Mouse (Mus musculus): ENCODE measurements around the gene Mamdc2.

Gene Mamdc2

DNA sequence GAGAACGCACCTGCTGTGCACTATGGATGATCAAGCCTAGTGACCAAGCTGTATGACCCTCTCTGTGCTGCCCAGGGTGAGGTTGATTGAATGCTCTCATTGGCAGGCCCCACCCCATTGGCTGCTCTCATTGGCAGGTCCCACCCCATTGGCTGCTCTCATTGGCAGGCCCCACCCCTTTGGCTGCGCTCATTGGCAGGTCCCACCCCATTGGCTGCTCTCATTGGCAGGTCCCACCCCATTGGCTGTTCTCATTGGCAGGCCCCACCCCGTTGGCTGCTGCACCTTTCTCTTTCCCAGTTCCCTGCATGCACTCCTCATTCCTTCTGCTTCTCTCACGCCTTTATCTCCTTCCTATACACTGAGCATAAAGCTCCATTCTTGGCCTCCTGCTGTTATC is 12.5 kb downstream of the Mamdc2 start:
- DNase-seq (ENCODE audit: low spot score in 2 of 2), result no peak

DNA sequence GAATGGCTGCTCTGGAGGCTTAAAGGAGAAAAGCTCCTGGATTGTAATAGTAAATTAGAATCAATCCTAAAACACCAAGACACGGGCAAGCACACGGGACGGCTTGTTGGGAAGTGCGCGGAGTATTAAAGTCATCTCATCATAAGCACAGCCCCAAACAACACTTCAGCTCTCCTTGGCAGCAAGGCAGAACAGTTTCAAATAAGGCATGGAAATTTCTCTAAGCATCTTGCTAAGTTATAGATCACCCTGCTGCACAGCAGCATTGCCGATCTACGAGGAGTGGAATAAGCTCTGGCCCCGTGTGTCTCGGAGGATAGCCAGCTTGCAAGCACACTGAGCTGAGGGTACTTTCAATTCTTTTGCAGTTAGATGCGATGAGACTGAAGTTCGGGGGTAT is 13.8 kb downstream of the Mamdc2 start:
- no peak for DNase-seq (ENCODE audit: low spot score in 2 of 2)

GRCm38 (mm10) chr19:23417668-23418067 is 30.6 kb downstream of the Mamdc2 start:
- DNase-seq (ENCODE audit: low spot score in 2 of 2), result no peak

GRCm38 (mm10) chr19:23410800-23411199 is 37.4 kb downstream of the Mamdc2 start:
- DNase-seq (ENCODE audit: low spot score in 2 of 2), result no peak

GRCm38 (mm10) chr19:23410328-23410727 is 37.9 kb downstream of the Mamdc2 start:
- no peak for DNase-seq (ENCODE audit: low spot score in 2 of 2)

DNA sequence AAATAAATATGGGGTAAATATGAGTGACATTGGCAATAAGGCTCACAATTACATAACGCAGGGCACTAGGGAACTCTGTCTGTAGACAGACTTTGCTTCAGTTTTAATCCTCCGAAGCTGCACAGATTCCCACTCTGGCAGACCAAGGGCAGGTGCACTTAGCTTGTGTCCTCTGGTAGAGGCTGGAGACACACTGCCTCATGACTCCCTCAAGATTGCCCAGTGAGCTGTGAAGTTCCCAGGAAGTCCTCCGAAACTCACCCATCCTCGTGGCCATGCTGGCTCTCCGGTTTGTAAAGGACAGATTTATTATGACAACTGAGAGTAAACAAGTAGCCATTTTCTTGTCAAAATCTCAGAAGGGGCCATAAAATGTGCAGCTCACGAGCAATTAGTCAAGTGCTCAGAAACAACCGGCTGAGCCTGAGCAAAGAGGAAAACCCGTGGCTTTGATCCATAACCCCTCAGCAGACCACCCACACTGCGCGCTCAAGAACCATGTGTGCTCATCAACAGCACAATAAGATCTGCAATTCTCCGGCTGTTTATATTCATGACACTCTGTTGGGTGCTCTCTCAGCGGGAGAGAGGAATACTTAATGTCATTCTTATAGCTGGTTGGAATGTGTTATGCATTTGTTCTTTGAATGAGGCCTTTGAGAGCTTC is 46.6 kb downstream of the Mamdc2 start:
- no peak for DNase-seq (ENCODE audit: low spot score in 2 of 2)

DNA sequence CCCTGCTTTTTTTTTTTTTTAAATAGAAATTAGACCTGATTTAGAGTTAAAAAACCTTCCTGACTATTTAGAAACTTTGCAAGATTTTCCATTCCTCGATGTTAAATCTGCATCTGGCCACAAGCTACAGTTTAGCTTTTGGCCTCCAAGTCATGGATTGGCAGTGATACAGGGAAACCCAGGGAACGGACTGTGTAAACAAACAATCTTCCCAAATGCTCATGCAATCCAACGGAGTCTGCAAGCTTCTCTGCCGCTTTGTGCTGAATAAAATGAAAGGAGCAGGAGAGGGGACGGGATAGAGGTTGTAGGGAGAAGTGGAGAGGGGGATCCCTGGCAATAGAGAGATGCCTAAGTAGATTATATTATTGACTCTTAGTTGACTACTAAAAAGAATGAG is 47.8 kb downstream of the Mamdc2 start:
- DNase-seq (ENCODE audit: low spot score in 2 of 2), result no peak

DNA sequence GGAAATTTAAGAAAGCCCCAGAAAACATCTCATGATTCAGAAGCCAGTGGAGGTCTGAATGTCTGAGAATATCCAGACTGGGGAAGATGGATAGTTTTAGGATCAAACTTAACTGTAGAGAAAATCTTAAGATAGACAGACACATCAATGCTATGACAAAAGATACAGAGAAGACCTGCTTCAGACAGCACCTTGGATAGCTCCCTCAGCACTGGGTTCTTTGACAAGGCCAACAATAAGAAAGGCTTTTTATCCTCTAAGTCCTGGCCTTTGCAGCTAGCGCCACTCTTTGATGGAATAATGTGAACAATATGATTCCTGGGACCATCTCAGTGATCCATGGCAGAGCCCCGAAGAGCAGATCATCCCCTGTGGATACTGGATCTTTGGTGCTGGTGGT is 52.3 kb downstream of the Mamdc2 start:
- no peak for DNase-seq (ENCODE audit: low spot score in 2 of 2)

- no peak for DNase-seq (ENCODE audit: low spot score in 2 of 2)
Measured at GRCm38 (mm10) chr19:23394597-23394996, 53.6 kb downstream of the Mamdc2 start.

DNA sequence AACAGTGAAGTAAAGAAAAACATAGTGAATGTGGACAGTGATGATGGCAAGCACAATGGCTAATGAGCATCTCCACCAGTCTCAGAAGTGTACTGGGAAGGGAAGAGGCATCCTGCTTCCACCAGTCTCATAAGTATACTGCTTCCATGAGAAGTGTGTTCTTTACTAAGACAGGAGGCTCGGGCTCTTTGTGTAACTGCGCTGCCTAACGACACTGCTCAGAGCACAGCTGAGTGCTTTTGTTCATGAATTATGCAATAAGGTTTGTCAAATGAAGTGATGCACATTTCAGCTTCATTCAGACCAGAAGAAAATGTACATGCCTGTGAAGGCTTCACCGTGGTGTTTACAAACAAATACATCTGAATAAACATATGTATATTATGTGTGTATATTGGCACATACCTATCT is 59.4 kb downstream of the Mamdc2 start:
- DNase-seq (ENCODE audit: low spot score in 2 of 2), result no peak

DNA sequence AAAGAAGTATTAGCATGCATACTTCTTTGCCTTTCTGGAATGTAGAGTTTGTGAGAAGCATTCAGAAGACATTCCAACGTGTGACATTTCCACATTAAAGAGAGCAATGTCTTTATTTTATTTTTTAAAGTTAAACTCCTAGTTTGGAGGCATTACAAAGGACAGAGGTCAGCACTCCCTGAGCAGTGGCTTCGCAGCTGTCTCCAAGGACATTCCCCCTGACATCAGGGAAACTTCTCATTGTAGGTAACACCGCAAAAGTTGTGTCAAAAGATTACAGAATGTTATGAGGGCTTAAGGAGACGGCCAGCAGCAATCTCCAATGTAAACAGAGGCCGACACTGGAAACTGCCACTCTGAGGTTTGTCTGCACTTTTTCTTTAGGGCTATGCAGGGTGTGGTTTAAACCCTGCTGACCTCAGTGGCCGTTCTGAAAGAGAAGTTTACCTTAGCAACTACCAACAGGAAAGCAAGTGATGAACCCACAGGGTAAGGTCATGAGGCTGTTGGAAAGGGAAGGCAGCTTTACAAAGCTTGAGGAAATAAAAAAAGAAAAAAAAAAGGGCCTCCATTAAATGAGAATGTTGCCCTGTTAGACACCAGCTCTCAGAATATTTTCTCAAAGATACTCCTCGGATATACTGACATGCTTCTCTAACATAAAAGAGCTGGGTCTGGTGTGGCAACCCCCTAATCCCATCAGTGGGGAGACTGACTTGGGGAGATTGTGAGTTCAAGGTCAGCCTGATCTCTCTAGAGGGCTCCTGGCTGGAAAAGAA is 60.0 kb downstream of the Mamdc2 start:
- no peak for DNase-seq (ENCODE audit: low spot score in 2 of 2)

DNA sequence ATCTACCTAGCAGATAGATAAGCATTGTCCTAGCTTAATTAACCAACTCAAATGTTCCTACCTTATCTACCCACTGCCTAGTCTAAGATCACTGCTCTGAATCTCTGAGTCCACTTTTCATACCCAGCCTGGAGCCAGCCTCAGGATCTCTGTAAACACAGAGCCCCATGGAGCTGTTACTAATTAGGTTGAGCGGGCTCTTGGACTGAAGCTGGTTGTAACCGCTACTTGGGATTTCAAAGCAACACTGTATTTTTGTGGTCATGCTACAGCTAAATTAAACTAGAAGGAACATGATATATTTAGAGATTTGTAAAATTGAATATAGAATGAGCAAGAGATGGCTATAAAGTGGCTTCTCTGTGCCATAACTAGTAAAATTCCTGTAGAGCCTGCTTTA is 65.8 kb downstream of the Mamdc2 start:
- no peak for DNase-seq (ENCODE audit: low spot score in 2 of 2)

DNA sequence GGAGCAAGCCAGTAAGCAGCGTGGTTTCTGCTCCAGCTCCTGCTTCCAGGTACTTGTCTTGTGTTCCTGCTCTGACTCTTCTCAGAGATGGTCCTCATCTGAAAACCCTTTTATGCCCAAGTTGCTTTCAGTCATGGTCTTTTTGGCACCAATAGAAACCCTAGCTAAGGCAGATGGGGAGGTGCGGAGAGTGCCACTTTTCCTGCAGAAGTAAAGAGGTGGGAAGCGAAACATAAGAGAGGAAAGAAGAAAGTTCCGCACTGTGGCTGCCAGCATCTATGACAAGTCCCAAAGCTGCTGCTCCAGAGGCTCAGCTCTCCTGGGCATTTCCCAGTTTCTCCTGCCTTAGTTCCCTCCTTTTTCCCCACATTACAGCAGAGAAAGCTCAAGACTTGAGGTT is 67.3 kb downstream of the Mamdc2 start:
- no peak for DNase-seq (ENCODE audit: low spot score in 2 of 2)

- no peak for DNase-seq (ENCODE audit: low spot score in 2 of 2)
Measured at GRCm38 (mm10) chr19:23379752-23380504, 68.3 kb downstream of the Mamdc2 start.

DNA sequence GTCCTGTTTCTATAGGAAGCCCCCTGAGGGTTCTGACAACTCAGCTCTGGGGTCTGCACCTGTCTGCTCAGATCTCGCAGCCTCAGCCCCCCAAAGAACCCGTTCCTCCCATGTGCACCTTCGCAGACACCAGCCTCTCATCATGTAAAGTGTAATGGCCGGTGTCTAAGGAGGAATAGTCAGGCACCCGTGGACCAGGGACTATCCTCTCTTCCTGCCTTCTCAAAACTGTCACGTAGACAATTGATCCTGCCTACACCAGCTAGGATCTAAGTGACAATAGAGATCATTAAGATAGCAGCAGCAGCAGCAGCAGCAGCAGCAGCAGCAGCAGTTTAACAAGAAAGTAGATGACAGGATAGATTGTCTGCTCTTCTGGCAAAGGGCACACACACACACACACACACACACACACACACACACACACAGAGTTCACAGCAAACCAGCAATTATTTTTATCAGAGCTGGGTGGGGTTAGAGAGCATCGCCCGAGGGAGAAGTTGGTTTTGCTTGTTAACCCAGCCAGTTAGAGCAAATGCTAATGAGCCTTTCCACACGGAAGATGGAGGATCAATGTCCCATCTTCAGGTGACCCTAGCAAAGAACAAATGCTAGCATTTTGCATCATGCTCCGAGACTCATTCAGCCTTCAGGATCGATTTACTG is 71.6 kb downstream of the Mamdc2 start:
- DNase-seq (ENCODE audit: low spot score in 2 of 2), result no peak

- DNase-seq (ENCODE audit: low spot score in 2 of 2), result no peak
Measured at GRCm38 (mm10) chr19:23374941-23375656, 73.1 kb downstream of the Mamdc2 start.

DNA sequence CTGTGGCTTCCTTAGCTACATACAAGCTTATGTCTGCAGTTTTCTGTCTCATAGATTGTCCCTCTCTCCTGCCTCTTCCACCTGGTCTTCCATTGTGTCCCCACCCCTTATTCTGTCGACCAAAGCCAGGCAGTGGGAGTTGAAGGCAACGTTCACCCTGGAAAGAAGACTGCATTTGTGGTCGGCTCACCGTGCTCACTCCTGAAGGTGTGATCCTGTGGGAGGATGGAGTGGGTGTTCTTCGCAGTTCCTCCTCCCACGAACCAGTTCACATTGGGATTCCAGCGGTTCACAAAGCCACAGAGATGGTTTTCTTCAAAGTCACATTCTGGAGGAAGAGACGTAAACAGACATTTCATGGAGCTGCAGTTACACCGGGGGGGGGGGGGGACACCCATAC is 74.5 kb downstream of the Mamdc2 start:
- DNase-seq (ENCODE audit: low spot score in 2 of 2), result no peak

DNA sequence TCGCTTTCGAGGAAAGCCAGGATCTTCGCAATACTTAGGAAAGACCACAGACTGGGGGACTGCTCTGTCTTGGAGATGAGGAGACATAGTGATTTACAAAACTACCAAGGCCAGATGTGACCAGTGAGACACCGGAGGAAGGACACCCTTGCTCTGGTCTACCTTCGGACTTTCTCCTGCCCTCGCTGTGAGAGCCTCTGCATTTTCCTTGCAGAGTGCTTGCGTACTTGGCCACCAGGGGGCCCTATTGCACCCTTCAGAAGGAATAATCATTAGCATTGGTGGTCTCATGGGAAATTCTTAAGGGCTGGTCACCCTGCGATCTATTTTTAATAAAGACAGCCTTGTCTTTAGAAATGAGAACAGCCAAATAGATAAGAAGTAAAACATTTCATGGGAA is 75.0 kb downstream of the Mamdc2 start:
- peak; percentile 23 to 73 for DNase-seq (ENCODE audit: low spot score in 2 of 2)

- DNase-seq (ENCODE audit: low spot score in 2 of 2), result no peak
Measured at GRCm38 (mm10) chr19:23369275-23369674, 79.0 kb downstream of the Mamdc2 start.

GRCm38 (mm10) chr19:23362006-23362405 is 86.2 kb downstream of the Mamdc2 start:
- DNase-seq (ENCODE audit: low spot score in 2 of 2), result no peak

DNA sequence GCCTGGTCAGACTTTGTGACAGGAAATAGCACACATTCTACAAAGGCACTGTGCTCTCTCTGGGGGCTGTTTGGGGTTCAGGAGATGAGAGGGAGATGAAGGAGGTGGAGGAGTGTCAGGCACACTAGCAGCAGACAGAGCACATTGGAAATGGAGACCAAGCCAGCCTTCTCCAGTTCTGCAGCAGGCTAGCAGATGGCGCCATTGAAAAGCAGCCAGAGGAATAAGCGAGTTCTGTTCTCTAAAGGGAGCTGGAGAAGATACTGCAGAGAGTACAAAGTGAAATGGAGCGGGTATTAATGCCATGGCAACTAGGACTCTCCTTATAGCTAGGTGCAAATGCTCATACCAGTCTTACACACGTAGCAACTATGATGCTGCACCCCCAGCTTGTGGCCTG is 87.1 kb downstream of the Mamdc2 start:
- DNase-seq (ENCODE audit: low spot score in 2 of 2), result no peak

DNA sequence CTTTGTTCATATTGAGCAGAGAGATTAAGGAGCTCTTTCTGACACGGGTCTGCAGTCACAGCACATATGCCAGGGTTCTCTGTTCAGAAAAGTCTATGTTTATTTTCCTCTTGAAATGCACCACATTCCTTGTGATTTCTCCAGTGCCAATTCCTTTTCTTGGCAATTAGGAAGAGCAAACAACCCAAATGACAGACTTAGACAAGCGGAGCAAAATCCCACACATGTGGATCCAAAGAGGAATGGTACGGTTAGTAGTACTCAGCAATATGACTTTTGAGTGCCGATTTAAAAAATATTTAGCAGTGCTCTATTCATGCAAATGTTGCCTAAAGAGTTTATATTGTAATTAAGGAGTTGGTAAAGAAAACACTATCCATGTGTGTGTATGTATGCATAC is 87.7 kb downstream of the Mamdc2 start:
- DNase-seq (ENCODE audit: low spot score in 2 of 2), result no peak
